Mouse (Mus musculus) G1E (cell line): ENCODE data around the gene Rpl38. TPM values are rescaled to one million over a fixed set of nuclear protein-coding genes. Genes with fewer than 3 reads are reported as not detected.
A peak's percentile ranks its signal among the peaks of the same experiment; 100 is the strongest.

Source experiments
- ATAC-seq: 2 replicates; pipeline ENCODE4 v1.8.0; 2016; ENCODE audit warnings: mild to moderate bottlenecking; ENCODE audit not compliant: insufficient number of reproducible peaks, poor library complexity, low FRiP score, severe bottlenecking; ENCODE audit errors: extremely low read depth
- DNase-seq: peaks from one replicate; pipeline ENCODE4 v3.0.0; 2012; ENCODE audit warnings: low spot score
- H3K27me3 ChIP-seq: 2 replicates; pipeline ENCODE4 v1.6.1; 2012; ENCODE audit warnings: mild to moderate bottlenecking, low read length, inconsistent platforms; ENCODE audit not compliant: insufficient read depth
- H3K36me3 ChIP-seq: replicated peaks from 2 replicates; pipeline ENCODE3; 2012; ENCODE audit warnings: mild to moderate bottlenecking, inconsistent platforms
- H3K4me1 ChIP-seq: 2 replicates; pipeline ENCODE4 v1.6.1; 2012; ENCODE audit warnings: low read depth, low read length, inconsistent platforms, mixed read lengths; ENCODE audit not compliant: insufficient read depth
- H3K4me3 ChIP-seq: 2 replicates; pipeline ENCODE4 v1.5.1; 2012; ENCODE audit warnings: low read depth, mild to moderate bottlenecking, inconsistent platforms, low read length, moderate library complexity, mixed read lengths
- H3K9me3 ChIP-seq: replicated peaks from 2 replicates; pipeline ENCODE4 v1.6.1; 2012; ENCODE audit warnings: inconsistent platforms
- CTCF ChIP-seq: IDR thresholded peaks from 2 replicates; pipeline ENCODE4 v1.5.1; 2012; ENCODE audit warnings: low read depth, low read length, inconsistent platforms, mixed read lengths
- GATA1 ChIP-seq: IDR thresholded peaks from 2 replicates; pipeline ENCODE4 v1.6.1; 2012; ENCODE audit warnings: borderline replicate concordance, low read length, inconsistent platforms, mixed read lengths
- GATA2 ChIP-seq: IDR thresholded peaks from 2 replicates; pipeline ENCODE4 v1.6.1; 2012; ENCODE audit warnings: low read depth, low read length, inconsistent platforms, borderline replicate concordance
- POLR2AphosphoS5 ChIP-seq: IDR thresholded peaks from 2 replicates; pipeline ENCODE4 v1.6.1; 2012; ENCODE audit warnings: low read depth, low read length, inconsistent platforms; ENCODE audit not compliant: insufficient replicate concordance
- TAL1 ChIP-seq: conservative IDR thresholded peaks from 2 replicates; pipeline ENCODE4 v1.6.1; 2012; ENCODE audit warnings: low read depth, low read length, inconsistent platforms, mixed read lengths
- polyA plus RNA-seq: library from polyadenylated mRNA; stranded (reverse); fragments of >175 nt; gene quantifications from 2 replicates; pipeline ENCODE4 v1.2.3, GENCODE M21; 2012
- total RNA-seq, 2 experiments: library from RNA; stranded (forward) in 1 of 2; stranded (reverse) in 1 of 2; fragments of 200-1000 nt in 1 of 2; fragments of >200 nt in 1 of 2; fragmentation: Nextera tagmentation in 1 of 2; gene quantifications; 2 replicates each; pipeline ENCODE4 v1.2.3; 2014 to 2017

Gene Rpl38
- total and polyA plus RNA-seq, 3 experiments = 420 to 2,691 (median 875) TPM

DNA sequence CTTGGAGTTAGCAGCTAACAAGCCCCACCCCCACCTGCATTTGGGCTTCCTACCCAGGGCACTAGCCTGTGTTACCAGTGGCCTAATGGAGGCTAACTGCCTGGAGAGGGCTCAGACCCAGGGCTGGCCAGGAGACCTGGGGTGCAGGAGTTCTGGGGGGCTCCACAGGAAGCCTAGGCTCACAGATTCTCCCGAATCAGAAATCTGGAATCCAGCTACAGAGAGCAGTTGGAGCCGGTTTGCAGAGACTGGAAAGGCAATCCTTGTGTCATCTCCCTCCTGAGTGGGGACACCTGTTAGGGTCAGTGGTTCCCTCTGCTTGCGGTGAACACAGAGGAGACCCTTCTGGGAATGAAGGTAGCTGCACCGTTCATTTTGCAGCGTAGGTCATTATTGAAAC, 12.7 kb downstream of the Rpl38 start:
- Histone ChIP-seq H3K27me3 (peaks cover 17% of the 10 kb centered on the region; the same call in 1 of the 2 replicates), H3K9me3 (peaks cover 4% of the 10 kb centered on the region), H3K36me3 (no peaks in the 10 kb centered on the region), H3K4me3 (no peak overlapping the region), H3K4me1 (peaks cover 15% of the 10 kb centered on the region)
- ATAC-seq = no peak
- DNase-seq = no peak
- TF ChIP-seq TAL1 (no peak), CTCF (no peak), POLR2AphosphoS5 (no peak), GATA1 (no peak), GATA2 (no peak)

DNA sequence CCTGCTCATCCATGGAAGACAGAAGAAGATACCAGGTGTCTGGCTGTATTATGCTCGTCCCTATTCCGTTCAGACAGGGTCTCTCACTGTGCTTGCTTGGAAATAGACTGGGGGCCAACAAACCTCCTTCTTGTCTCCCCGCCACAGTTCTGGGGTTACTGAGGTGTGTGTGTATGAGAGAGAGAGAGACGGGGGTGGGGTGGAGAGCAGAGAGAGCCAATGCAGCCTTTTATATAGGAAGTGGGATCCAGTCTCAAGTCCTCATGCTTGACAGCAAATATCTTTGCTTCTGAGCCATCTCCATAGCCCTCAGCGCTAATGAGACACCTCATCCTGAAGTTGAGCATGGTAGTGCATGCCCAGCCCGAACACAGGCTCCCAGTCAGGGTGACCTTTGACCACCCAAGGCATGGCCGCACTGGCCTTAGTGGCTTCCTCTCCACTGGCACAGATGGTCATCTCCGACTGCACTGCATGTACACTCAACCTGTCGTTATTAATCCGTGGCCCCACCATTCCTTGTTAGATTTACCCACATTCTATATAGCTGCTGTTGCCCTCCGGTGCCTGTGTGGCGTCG, 14.1 kb downstream of the Rpl38 start:
- H3K4me1 ChIP-seq = peaks cover 9% of the 10 kb centered on the region; the same call in 1 of the 2 replicates
- H3K36me3 ChIP-seq = no peaks in the 10 kb centered on the region
- ATAC-seq (no peak), DNase-seq (no peak)
- no peak overlapping the region for H3K4me3 ChIP-seq
- peaks cover 11% of the 10 kb centered on the region for H3K9me3 ChIP-seq
- no peak for TF ChIP-seq GATA2
- TF ChIP-seq POLR2AphosphoS5 = no peak
- TF ChIP-seq GATA1 = no peak
- no peak for TF ChIP-seq TAL1
- TF ChIP-seq CTCF = no peak
- peaks cover 5% of the 10 kb centered on the region; the same call in 1 of the 2 replicates for H3K27me3 ChIP-seq

DNA sequence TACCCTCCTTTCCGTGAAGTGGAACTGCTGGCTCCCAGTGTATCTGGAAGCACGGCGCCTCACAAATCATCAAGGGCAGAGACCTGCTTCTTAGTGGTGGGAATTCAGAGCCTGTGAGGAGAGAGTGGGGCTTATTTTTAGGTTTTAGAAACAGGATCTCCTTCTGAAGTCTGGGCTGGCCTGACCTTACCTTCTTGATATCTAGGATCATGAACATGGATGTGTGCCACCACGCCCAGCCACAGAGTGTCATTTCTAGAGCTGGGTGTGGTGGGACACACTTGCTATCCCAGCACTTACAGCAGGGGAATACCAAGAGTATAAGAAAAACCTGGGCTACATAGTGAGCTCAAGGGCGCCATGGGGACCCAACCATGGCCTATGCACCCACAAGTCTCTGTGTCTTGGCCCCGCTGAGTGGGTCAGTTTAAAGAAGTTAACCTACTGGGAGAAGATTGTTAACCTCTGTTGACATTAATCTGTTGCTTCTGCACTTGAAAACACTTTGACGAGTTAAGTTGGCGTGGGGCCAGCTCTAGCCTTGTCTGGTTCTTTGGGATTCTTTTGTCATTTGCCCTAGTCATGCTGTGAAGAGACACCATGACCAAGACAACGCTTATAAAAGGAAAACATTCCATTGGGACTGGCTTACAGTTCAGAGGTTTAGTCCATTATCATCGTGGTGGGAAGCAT, 14.9 kb downstream of the Rpl38 start:
- ATAC-seq (no peak), DNase-seq (no peak)
- H3K9me3 ChIP-seq = peaks cover 16% of the 10 kb centered on the region
- H3K27me3 ChIP-seq = peaks cover 3% of the 10 kb centered on the region; the same call in 1 of the 2 replicates
- no peak for TF ChIP-seq POLR2AphosphoS5
- peaks cover 9% of the 10 kb centered on the region; the same call in 1 of the 2 replicates for H3K4me1 ChIP-seq
- no peaks in the 10 kb centered on the region for H3K36me3 ChIP-seq
- no peak overlapping the region for H3K4me3 ChIP-seq

DNA sequence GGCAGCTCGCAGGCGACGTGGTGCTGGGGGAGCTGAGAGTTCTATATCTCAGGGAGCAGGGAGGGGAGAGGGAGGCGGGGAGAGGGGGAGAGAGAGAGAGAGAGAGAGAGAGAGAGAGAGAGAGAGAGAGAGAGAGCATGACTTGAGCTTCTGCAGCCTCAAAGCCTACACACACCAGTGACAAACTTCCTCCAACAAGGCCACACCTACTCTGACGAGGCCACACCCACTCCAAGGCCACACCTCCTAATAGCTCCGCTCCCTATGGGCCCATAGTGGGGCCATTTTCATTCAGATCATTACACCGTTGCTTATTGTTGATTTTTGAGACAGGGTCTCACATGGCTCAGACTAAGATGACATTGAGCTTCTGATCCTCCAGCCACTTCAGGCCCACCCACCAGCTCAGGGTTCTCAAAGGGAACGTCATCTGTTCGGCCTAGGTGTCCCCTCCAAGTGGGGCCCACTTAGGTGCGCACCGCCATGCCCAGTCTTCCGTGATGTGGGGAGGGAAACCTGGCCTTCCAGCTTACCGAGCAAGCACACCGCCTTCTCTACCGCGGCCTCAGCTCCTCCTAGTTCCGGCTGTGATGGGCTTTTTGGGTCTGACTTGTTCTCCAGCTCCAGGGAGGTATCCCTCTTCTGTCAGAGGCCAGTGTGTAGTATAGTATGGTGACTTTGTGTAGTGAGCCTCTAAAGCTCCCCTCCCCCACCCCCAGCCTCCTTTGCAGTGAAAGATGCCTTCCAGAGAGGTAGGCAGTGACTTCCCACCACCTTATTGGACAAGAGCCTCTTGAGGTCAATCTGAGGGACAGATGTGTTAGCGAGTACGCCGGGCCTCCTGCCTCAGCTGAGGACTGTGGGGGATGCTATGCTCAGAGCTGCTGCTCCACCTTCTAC, 15.6 kb downstream of the Rpl38 start:
- peaks cover 16% of the 10 kb centered on the region for H3K9me3 ChIP-seq
- peaks cover 3% of the 10 kb centered on the region; the same call in 1 of the 2 replicates for H3K27me3 ChIP-seq
- ATAC-seq (peak; percentile 17; the same call in 1 of the 2 replicates), DNase-seq (no peak)
- no peaks in the 10 kb centered on the region for H3K36me3 ChIP-seq
- no peak for TF ChIP-seq POLR2AphosphoS5
- no peak for TF ChIP-seq TAL1
- TF ChIP-seq GATA1 = no peak
- no peak for TF ChIP-seq CTCF
- no peak for TF ChIP-seq GATA2
- H3K4me1 ChIP-seq = peaks cover 9% of the 10 kb centered on the region; the same call in 1 of the 2 replicates
- H3K4me3 ChIP-seq = peak overlapping the region; percentile 2; the same call in 1 of the 2 replicates

DNA sequence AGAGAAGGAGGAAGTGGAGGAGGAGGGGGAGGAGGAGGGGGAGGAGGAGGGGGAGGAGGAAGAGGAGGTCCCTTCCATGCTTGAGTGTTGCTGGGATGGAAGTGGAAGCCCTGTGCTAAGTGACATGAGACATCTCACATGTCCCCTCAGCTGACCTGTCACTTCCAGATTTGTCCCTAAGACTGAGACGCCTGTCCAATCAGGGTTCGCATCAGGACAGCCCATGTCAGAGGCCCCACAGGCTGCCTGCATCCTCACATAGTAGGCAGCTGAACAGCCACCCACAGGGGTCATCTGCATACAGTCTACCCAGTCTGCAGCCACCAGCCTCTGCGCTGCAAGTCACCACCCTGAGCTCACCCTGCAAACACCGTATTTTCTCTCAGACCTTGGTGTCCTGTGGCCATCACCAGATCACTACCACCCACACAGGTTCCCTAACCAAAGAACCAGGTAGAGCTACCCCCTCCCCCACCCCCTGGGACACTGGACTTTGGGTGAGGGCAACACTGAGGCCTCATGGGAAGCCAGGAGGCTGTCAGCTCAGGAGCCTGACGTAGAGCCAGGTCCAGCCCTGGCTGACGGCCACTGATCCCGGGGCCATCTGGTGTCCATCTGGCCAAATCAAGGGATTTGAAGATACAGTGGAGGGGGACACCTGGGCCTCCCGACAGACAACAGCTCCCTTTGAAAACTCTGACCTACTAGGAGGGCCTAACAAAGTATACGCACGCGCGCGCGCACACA, 16.5 kb downstream of the Rpl38 start:
- no peak for DNase-seq
- peaks cover 9% of the 10 kb centered on the region; the same call in 1 of the 2 replicates for H3K4me1 ChIP-seq
- H3K4me3 ChIP-seq = no peak overlapping the region
- TF ChIP-seq TAL1 (no peak), GATA2 (no peak), GATA1 (no peak), CTCF (no peak), POLR2AphosphoS5 (no peak)
- no peak for ATAC-seq
- H3K36me3 ChIP-seq = no peaks in the 10 kb centered on the region
- peaks cover 16% of the 10 kb centered on the region for H3K9me3 ChIP-seq
- no peaks in the 10 kb centered on the region; the same call in 1 of the 2 replicates for H3K27me3 ChIP-seq
